Mouse (Mus musculus): Measurements from ENCODE around the gene Ms4a10. TPM values are rescaled to one million over a fixed set of nuclear protein-coding genes. Genes with fewer than 3 reads are reported as not detected.

Gene Ms4a10
- polyA plus RNA-seq, 1 experiment from 2014 or later: not detected

DNA sequence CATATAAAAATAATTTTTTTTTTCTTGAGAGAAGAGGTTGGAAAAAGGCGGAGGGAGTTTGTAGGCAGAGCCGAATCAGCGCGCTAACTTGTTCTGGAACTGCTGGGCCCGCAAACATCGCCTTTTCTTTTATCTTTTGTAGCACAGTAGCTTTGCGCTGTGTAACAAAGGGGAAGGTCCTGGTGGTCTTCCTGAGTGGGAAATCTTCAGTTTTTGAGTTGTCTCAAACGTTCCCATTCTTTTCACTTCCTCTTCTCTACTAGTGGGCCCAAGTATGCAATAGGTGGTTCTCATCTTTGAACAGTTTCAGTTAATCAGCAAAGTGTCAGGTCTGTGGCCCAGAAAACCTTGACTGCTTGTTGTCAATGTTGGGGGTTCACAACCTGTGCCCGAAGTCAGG, 24.9 kb downstream of the Ms4a10 start:
- Histone ChIP-seq H3K27me3 (ENCODE audit: control insufficient read depth, insufficient read depth, low read length) (no peaks in the 10 kb centered on the region), H3K36me3 (ENCODE audit: control insufficient read depth, insufficient read depth, low read length) (peaks cover 5% of the 10 kb centered on the region; the same call in 1 of the 2 replicates), H3K9me3 (replicated peaks; ENCODE audit: control insufficient read depth, low read length) (no peaks in the 10 kb centered on the region), H3K4me2 (peak overlapping the region; percentile 100), H3K4me3 (ENCODE audit: low read depth, low read length) (peak overlapping the region; percentile 80), H3K4me1 (ENCODE audit: control insufficient read depth, insufficient read depth, low read length) (peaks cover 25% of the 10 kb centered on the region), H3K27ac (ENCODE audit: low read depth, low read length) (peak overlapping the region; percentile 59), H3K9ac (ENCODE audit: low read depth, low read length) (peak overlapping the region; percentile 58; the same call in 1 of the 2 replicates)
- no peak for ATAC-seq (replicated peaks; ENCODE audit: insufficient number of reproducible peaks, low FRiP score, low TSS enrichment)
- WGBS (ENCODE audit: insufficient replicate concordance): 36% methylated on average over 9 of the region's 9 CpGs

- Histone ChIP-seq H3K9me3 (replicated peaks; ENCODE audit: control insufficient read depth, low read length) (no peaks in the 10 kb centered on the region), H3K27me3 (ENCODE audit: control insufficient read depth, insufficient read depth, low read length) (no peaks in the 10 kb centered on the region), H3K4me2 (peak within 1 kb of the TSS; percentile 100), H3K4me3 (ENCODE audit: low read depth, low read length) (peak within 1 kb of the TSS; percentile 80), H3K27ac (ENCODE audit: low read depth, low read length) (peak within 1 kb of the TSS; percentile 59), H3K4me1 (ENCODE audit: control insufficient read depth, insufficient read depth, low read length) (peaks cover 25% of the 10 kb centered on the region), H3K36me3 (ENCODE audit: control insufficient read depth, insufficient read depth, low read length) (peaks cover 10% of the 10 kb centered on the region; the same call in 1 of the 2 replicates), H3K9ac (ENCODE audit: low read depth, low read length) (peak within 1 kb of the TSS; percentile 85)
- peak; percentile 90 for ATAC-seq (replicated peaks; ENCODE audit: insufficient number of reproducible peaks, low FRiP score, low TSS enrichment)
- WGBS (ENCODE audit: insufficient replicate concordance): under 1% methylated on average over 30 of the region's 30 CpGs
Measured at GRCm38 (mm10) chr19:10949112-10949511, 25.4 kb downstream of the Ms4a10 start, which contains the start of gene Ccdc86. Ccdc86 (minus strand) TSS chr19:10949266.

DNA sequence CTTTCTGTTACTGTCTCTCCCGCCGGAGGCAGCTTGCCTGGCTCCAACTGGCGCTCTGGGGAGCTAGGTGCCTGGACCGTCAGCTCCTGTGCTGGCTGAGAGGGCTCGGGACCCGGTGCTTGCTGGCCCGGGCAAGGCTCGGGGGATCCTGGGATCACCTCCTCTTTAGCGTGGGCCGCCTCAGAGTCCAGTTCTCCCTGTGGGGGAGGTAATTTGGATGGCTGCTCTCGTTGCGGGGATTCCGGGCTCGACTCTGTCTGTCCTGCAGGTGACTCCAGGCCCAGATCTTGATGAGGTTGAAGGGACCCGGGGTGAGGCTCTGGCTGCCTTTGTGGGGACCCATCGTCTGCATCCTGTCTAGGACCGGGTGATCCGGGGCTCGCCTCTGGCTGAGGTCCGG, 26.1 kb downstream of the Ms4a10 start:
- Histone ChIP-seq H3K4me2 (peak overlapping the region; percentile 100), H3K36me3 (ENCODE audit: control insufficient read depth, insufficient read depth, low read length) (peaks cover 14% of the 10 kb centered on the region), H3K9me3 (replicated peaks; ENCODE audit: control insufficient read depth, low read length) (no peaks in the 10 kb centered on the region), H3K27ac (ENCODE audit: low read depth, low read length) (no peak overlapping the region), H3K4me1 (ENCODE audit: control insufficient read depth, insufficient read depth, low read length) (peaks cover 25% of the 10 kb centered on the region), H3K27me3 (ENCODE audit: control insufficient read depth, insufficient read depth, low read length) (no peaks in the 10 kb centered on the region), H3K9ac (ENCODE audit: low read depth, low read length) (peak overlapping the region; percentile 85), H3K4me3 (ENCODE audit: low read depth, low read length) (peak overlapping the region; percentile 80)
- ATAC-seq (replicated peaks; ENCODE audit: insufficient number of reproducible peaks, low FRiP score, low TSS enrichment): no peak
- under 1% methylated on average over 20 of the region's 20 CpGs for WGBS (ENCODE audit: insufficient replicate concordance)

- Histone ChIP-seq H3K36me3 (ENCODE audit: control insufficient read depth, insufficient read depth, low read length) (peaks cover 23% of the 10 kb centered on the region), H3K9me3 (replicated peaks; ENCODE audit: control insufficient read depth, low read length) (no peaks in the 10 kb centered on the region), H3K4me1 (ENCODE audit: control insufficient read depth, insufficient read depth, low read length) (peaks cover 20% of the 10 kb centered on the region), H3K4me3 (ENCODE audit: low read depth, low read length) (peak overlapping the region; percentile 80), H3K27me3 (ENCODE audit: control insufficient read depth, insufficient read depth, low read length) (no peaks in the 10 kb centered on the region), H3K27ac (ENCODE audit: low read depth, low read length) (no peak overlapping the region), H3K9ac (ENCODE audit: low read depth, low read length) (peak overlapping the region; percentile 85), H3K4me2 (peak overlapping the region; percentile 100)
- no peak for ATAC-seq (replicated peaks; ENCODE audit: insufficient number of reproducible peaks, low FRiP score, low TSS enrichment)
- WGBS (ENCODE audit: insufficient replicate concordance): 89% methylated on average over 5 of the region's 5 CpGs
Measured at GRCm38 (mm10) chr19:10947219-10947618, 27.3 kb downstream of the Ms4a10 start.

DNA sequence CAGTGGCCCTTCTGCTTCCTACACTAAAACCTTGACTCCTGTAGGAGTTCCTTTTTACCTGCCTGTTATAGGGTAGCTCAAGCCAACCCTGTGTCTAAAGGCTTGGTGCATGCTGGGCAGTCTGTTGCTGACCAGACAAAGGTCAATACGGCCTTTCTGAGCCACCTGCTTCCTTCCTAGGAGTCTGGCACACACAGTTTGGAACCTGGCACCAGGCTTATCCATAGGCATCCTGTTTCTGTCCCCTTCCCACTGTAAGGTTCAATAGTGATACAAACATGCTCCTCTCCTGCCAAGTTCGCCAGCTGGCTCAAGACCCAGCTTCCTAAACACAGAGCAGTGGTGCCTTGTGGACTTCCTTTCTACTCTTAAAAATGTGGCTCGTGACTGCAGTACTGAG, 28.0 kb downstream of the Ms4a10 start:
- H3K9ac ChIP-seq (ENCODE audit: low read depth, low read length): no peak overlapping the region
- WGBS (ENCODE audit: insufficient replicate concordance): 75% methylated on average over 3 of the region's 3 CpGs
- peaks cover 14% of the 10 kb centered on the region for H3K4me1 ChIP-seq (ENCODE audit: control insufficient read depth, insufficient read depth, low read length)
- H3K4me3 ChIP-seq (ENCODE audit: low read depth, low read length): no peak overlapping the region
- H3K4me2 ChIP-seq: peak overlapping the region; percentile 100
- H3K9me3 ChIP-seq (replicated peaks; ENCODE audit: control insufficient read depth, low read length): no peaks in the 10 kb centered on the region
- no peaks in the 10 kb centered on the region for H3K27me3 ChIP-seq (ENCODE audit: control insufficient read depth, insufficient read depth, low read length)
- peaks cover 23% of the 10 kb centered on the region for H3K36me3 ChIP-seq (ENCODE audit: control insufficient read depth, insufficient read depth, low read length)
- ATAC-seq (replicated peaks; ENCODE audit: insufficient number of reproducible peaks, low FRiP score, low TSS enrichment): no peak
- H3K27ac ChIP-seq (ENCODE audit: low read depth, low read length): no peak overlapping the region

DNA sequence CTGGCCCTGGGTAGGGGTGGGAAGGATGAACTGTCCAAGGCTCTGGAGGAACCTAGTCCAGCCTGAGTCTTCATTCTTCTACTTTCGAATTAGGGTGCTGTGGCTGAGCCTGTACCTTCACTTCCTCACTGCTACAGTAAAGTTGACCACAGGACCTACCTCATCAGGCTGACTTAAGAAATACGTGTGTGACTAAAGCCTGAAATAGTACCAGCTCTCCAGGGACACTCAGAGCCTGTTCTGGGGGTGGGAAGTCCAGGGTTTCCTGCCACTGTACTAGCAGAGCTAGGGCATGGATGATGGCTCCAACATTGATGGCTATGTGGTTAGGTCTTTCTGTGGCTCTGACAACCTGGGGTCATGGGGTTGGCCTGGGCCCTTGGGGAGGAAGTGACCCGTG, 30.5 kb downstream of the Ms4a10 start:
- 82% methylated on average over 3 of the region's 3 CpGs for WGBS (ENCODE audit: insufficient replicate concordance)
- no peak overlapping the region for H3K4me2 ChIP-seq
- no peak overlapping the region for H3K4me3 ChIP-seq (ENCODE audit: low read depth, low read length)
- H3K9me3 ChIP-seq (replicated peaks; ENCODE audit: control insufficient read depth, low read length): no peaks in the 10 kb centered on the region
- peaks cover 23% of the 10 kb centered on the region for H3K36me3 ChIP-seq (ENCODE audit: control insufficient read depth, insufficient read depth, low read length)
- no peak for ATAC-seq (replicated peaks; ENCODE audit: insufficient number of reproducible peaks, low FRiP score, low TSS enrichment)
- H3K27me3 ChIP-seq (ENCODE audit: control insufficient read depth, insufficient read depth, low read length): no peaks in the 10 kb centered on the region
- no peak overlapping the region for H3K9ac ChIP-seq (ENCODE audit: low read depth, low read length)
- H3K27ac ChIP-seq (ENCODE audit: low read depth, low read length): no peak overlapping the region
- peaks cover 25% of the 10 kb centered on the region for H3K4me1 ChIP-seq (ENCODE audit: control insufficient read depth, insufficient read depth, low read length)

- Histone ChIP-seq H3K36me3 (ENCODE audit: control insufficient read depth, insufficient read depth, low read length) (peaks cover 21% of the 10 kb centered on the region), H3K27ac (ENCODE audit: low read depth, low read length) (no peak overlapping the region), H3K4me1 (ENCODE audit: control insufficient read depth, insufficient read depth, low read length) (peaks cover 15% of the 10 kb centered on the region; the same call in 1 of the 2 replicates), H3K27me3 (ENCODE audit: control insufficient read depth, insufficient read depth, low read length) (no peaks in the 10 kb centered on the region), H3K4me2 (peak overlapping the region; percentile 83), H3K9ac (ENCODE audit: low read depth, low read length) (peak overlapping the region; percentile 56), H3K4me3 (ENCODE audit: low read depth, low read length) (peak overlapping the region; percentile 38), H3K9me3 (replicated peaks; ENCODE audit: control insufficient read depth, low read length) (no peaks in the 10 kb centered on the region)
- ATAC-seq (replicated peaks; ENCODE audit: insufficient number of reproducible peaks, low FRiP score, low TSS enrichment): peak; percentile 57
- WGBS (ENCODE audit: insufficient replicate concordance): 5% methylated on average over 40 of the region's 40 CpGs
Measured at GRCm38 (mm10) chr19:10940801-10941457, 33.5 kb downstream of the Ms4a10 start.

GRCm38 (mm10) chr19:10940097-10940800, 34.2 kb downstream of the Ms4a10 start:
- ATAC-seq (replicated peaks; ENCODE audit: insufficient number of reproducible peaks, low FRiP score, low TSS enrichment): peak; percentile 56; the same call in 1 of the 2 replicates
- peak overlapping the region; percentile 83 for H3K4me2 ChIP-seq
- no peaks in the 10 kb centered on the region for H3K9me3 ChIP-seq (replicated peaks; ENCODE audit: control insufficient read depth, low read length)
- WGBS (ENCODE audit: insufficient replicate concordance): 19% methylated on average over 37 of the region's 37 CpGs
- H3K27ac ChIP-seq (ENCODE audit: low read depth, low read length): no peak overlapping the region
- H3K9ac ChIP-seq (ENCODE audit: low read depth, low read length): peak overlapping the region; percentile 56
- H3K36me3 ChIP-seq (ENCODE audit: control insufficient read depth, insufficient read depth, low read length): peaks cover 21% of the 10 kb centered on the region
- H3K4me1 ChIP-seq (ENCODE audit: control insufficient read depth, insufficient read depth, low read length): peaks cover 15% of the 10 kb centered on the region; the same call in 1 of the 2 replicates
- H3K4me3 ChIP-seq (ENCODE audit: low read depth, low read length): peak overlapping the region; percentile 38
- H3K27me3 ChIP-seq (ENCODE audit: control insufficient read depth, insufficient read depth, low read length): no peaks in the 10 kb centered on the region

All from heart, embryonic 11.5 days (tissue).